Mouse (Mus musculus): ENCODE measurements at regions not wholly inside any gene's neighbourhood (a gene's known extent, or its start where the extent isn't known, plus 50 kb on each side); places are given as distances from the start of the nearest gene placed in this dataset.

- no peaks in the 10 kb centered on the region for H3K36me3 ChIP-seq (ENCODE audit: control insufficient read depth, insufficient read depth, low read length)
- no peak overlapping the region for H3K4me3 ChIP-seq (ENCODE audit: control insufficient read depth, low read depth, low read length)
- H3K4me1 ChIP-seq (ENCODE audit: control insufficient read depth, insufficient read depth, low read length), result no peaks in the 10 kb centered on the region
- H3K27me3 ChIP-seq (ENCODE audit: control insufficient read depth, insufficient read depth, low read length), result no peaks in the 10 kb centered on the region
- H3K27ac ChIP-seq (ENCODE audit: control insufficient read depth, insufficient read depth, low read depth, low read length), result no peak overlapping the region
- no peak for TF ChIP-seq CTCF (IDR thresholded peaks at IDR 0.05; ENCODE audit: control insufficient read depth, insufficient read depth, insufficient replicate concordance, low read depth, low read length)
- TF ChIP-seq POLR2A (IDR thresholded peaks at IDR 0.05; ENCODE audit: control insufficient read depth, low read depth, low read length), result no peak
Measured at GRCm38 (mm10) chr17:15981558-15981957, 150.7 kb upstream of the Rgmb start.

- H3K36me3 ChIP-seq (ENCODE audit: control insufficient read depth, insufficient read depth, low read length), result no peaks in the 10 kb centered on the region
- no peak for TF ChIP-seq POLR2A (IDR thresholded peaks at IDR 0.05; ENCODE audit: control insufficient read depth, low read depth, low read length)
- TF ChIP-seq CTCF (IDR thresholded peaks at IDR 0.05; ENCODE audit: control insufficient read depth, insufficient read depth, insufficient replicate concordance, low read depth, low read length), result no peak
- H3K27me3 ChIP-seq (ENCODE audit: control insufficient read depth, insufficient read depth, low read length), result no peaks in the 10 kb centered on the region
- no peak overlapping the region for H3K27ac ChIP-seq (ENCODE audit: control insufficient read depth, insufficient read depth, low read depth, low read length)
- no peak overlapping the region for H3K4me3 ChIP-seq (ENCODE audit: control insufficient read depth, low read depth, low read length)
- H3K4me1 ChIP-seq (ENCODE audit: control insufficient read depth, insufficient read depth, low read length), result no peaks in the 10 kb centered on the region
Measured at GRCm38 (mm10) chr17:15977374-15978031, 146.7 kb upstream of the Rgmb start.

DNA sequence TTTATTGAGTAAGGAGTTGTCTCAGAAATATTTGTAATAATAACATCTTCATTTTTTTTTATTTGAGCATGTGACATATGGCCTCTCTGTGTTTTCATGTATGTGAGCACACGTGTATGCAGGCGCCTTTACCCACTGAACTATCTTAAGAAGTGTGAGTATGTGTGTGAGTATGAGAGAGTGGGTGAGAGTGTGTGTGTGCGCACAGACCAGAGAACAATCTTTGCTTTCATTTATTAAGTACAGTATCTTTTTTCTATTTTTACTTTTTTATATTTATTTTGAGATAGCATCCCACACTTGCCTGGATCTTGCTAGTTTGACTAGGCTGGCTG lies 140.5 kb upstream of the Rgmb start:
- no peaks in the 10 kb centered on the region for H3K4me1 ChIP-seq (ENCODE audit: control insufficient read depth, insufficient read depth, low read length)
- H3K36me3 ChIP-seq (ENCODE audit: control insufficient read depth, insufficient read depth, low read length), result no peaks in the 10 kb centered on the region
- no peak for TF ChIP-seq POLR2A (IDR thresholded peaks at IDR 0.05; ENCODE audit: control insufficient read depth, low read depth, low read length)
- no peak for TF ChIP-seq CTCF (IDR thresholded peaks at IDR 0.05; ENCODE audit: control insufficient read depth, insufficient read depth, insufficient replicate concordance, low read depth, low read length)
- no peaks in the 10 kb centered on the region for H3K27me3 ChIP-seq (ENCODE audit: control insufficient read depth, insufficient read depth, low read length)
- no peak overlapping the region for H3K27ac ChIP-seq (ENCODE audit: control insufficient read depth, insufficient read depth, low read depth, low read length)
- H3K4me3 ChIP-seq (ENCODE audit: control insufficient read depth, low read depth, low read length), result no peak overlapping the region

DNA sequence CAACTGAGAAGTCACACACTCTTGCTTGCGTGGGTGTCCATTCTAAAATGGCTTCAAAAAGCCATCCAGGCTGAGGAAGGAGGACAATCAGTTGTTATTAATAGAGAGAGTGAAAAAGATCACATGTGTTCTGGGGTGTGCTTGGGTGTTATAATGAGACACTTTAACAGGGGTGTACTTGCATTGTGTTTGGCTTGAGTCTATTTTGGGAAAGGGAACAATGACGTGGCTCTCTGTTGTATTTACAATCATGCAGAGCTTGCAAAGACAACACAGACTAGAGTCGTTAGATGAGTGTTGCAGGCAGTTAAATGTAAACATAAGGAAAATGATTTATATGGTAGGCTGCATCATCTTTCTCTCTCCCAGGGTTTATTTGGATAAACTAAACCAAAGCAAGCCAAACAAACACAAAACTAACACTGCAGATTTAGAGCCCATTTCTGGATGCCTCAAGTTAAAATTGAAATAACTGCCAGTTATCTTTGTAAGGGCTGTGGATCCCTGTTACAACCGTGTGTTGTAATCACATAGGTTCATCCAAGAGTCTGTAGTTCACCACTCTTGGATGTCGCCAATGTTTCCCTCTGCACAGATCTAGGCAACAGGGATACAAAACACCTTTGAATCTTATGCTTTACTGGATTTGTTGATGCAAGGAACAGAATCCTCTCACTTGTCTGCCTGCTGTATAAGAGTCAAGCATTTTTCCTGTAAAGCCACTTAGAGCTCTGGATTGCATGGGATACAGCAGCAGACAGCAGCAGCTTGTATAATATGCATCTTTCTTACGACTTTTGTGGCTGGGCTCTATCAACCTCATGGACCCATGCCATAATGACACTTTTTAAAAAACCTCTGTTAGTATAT lies 139.9 kb upstream of the Rgmb start:
- no peak overlapping the region for H3K27ac ChIP-seq (ENCODE audit: control insufficient read depth, insufficient read depth, low read depth, low read length)
- no peaks in the 10 kb centered on the region for H3K27me3 ChIP-seq (ENCODE audit: control insufficient read depth, insufficient read depth, low read length)
- no peaks in the 10 kb centered on the region for H3K4me1 ChIP-seq (ENCODE audit: control insufficient read depth, insufficient read depth, low read length)
- no peak overlapping the region for H3K4me3 ChIP-seq (ENCODE audit: control insufficient read depth, low read depth, low read length)
- H3K36me3 ChIP-seq (ENCODE audit: control insufficient read depth, insufficient read depth, low read length), result no peaks in the 10 kb centered on the region
- TF ChIP-seq CTCF (IDR thresholded peaks at IDR 0.05; ENCODE audit: control insufficient read depth, insufficient read depth, insufficient replicate concordance, low read depth, low read length) (no peak), POLR2A (IDR thresholded peaks at IDR 0.05; ENCODE audit: control insufficient read depth, low read depth, low read length) (no peak)

GRCm38 (mm10) chr17:15968331-15968730 lies 137.5 kb upstream of the Rgmb start:
- Histone ChIP-seq H3K4me3 (ENCODE audit: control insufficient read depth, low read depth, low read length) (no peak overlapping the region), H3K4me1 (ENCODE audit: control insufficient read depth, insufficient read depth, low read length) (no peaks in the 10 kb centered on the region), H3K27me3 (ENCODE audit: control insufficient read depth, insufficient read depth, low read length) (no peaks in the 10 kb centered on the region), H3K27ac (ENCODE audit: control insufficient read depth, insufficient read depth, low read depth, low read length) (no peak overlapping the region), H3K36me3 (ENCODE audit: control insufficient read depth, insufficient read depth, low read length) (no peaks in the 10 kb centered on the region)
- TF ChIP-seq CTCF (IDR thresholded peaks at IDR 0.05; ENCODE audit: control insufficient read depth, insufficient read depth, insufficient replicate concordance, low read depth, low read length), result no peak

- H3K27me3 ChIP-seq (ENCODE audit: control insufficient read depth, insufficient read depth, low read length), result no peaks in the 10 kb centered on the region
- H3K27ac ChIP-seq (ENCODE audit: control insufficient read depth, insufficient read depth, low read depth, low read length), result no peak overlapping the region
- TF ChIP-seq CTCF (IDR thresholded peaks at IDR 0.05; ENCODE audit: control insufficient read depth, insufficient read depth, insufficient replicate concordance, low read depth, low read length), result no peak
- TF ChIP-seq POLR2A (IDR thresholded peaks at IDR 0.05; ENCODE audit: control insufficient read depth, low read depth, low read length), result no peak
- no peaks in the 10 kb centered on the region for H3K4me1 ChIP-seq (ENCODE audit: control insufficient read depth, insufficient read depth, low read length)
- H3K36me3 ChIP-seq (ENCODE audit: control insufficient read depth, insufficient read depth, low read length), result no peaks in the 10 kb centered on the region
- H3K4me3 ChIP-seq (ENCODE audit: control insufficient read depth, low read depth, low read length), result no peak overlapping the region
Measured at GRCm38 (mm10) chr17:15955656-15956055, 124.8 kb upstream of the Rgmb start.

DNA sequence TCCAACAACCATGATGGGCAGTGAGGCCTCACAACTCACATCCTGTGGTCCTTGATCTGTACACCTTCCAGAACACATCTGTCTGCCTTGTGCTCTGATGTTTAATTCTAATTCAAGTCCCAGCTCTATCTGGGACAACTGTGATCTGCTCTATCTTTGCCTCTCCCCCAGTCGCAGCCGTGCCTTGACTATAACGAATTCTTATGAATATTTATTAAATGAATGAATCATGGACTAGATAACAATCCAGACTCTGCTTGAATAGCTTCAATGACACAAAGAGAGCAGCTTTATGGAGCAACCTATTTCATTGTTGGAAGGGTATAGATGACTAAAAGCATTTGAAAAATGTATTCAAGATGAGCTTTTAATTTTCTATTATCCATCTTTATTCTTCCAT lies 120.8 kb upstream of the Rgmb start:
- H3K27ac ChIP-seq (ENCODE audit: control insufficient read depth, insufficient read depth, low read depth, low read length), result no peak overlapping the region
- TF ChIP-seq CTCF (IDR thresholded peaks at IDR 0.05; ENCODE audit: control insufficient read depth, insufficient read depth, insufficient replicate concordance, low read depth, low read length), result no peak
- TF ChIP-seq POLR2A (IDR thresholded peaks at IDR 0.05; ENCODE audit: control insufficient read depth, low read depth, low read length), result no peak
- no peaks in the 10 kb centered on the region for H3K4me1 ChIP-seq (ENCODE audit: control insufficient read depth, insufficient read depth, low read length)
- H3K4me3 ChIP-seq (ENCODE audit: control insufficient read depth, low read depth, low read length), result no peak overlapping the region
- no peaks in the 10 kb centered on the region for H3K27me3 ChIP-seq (ENCODE audit: control insufficient read depth, insufficient read depth, low read length)
- no peaks in the 10 kb centered on the region for H3K36me3 ChIP-seq (ENCODE audit: control insufficient read depth, insufficient read depth, low read length)

Measured in testis, adult 2 months (tissue).